In genomic region chr17:31267603-31268002, GRCm38 (mm10) we compare ENCODE assay signal across 19 mouse cellular contexts. TPM values are rescaled to one million over a fixed set of nuclear protein-coding genes. Genes with fewer than 3 reads are reported as not detected.
"Had no signal": no experiment of that assay in that cellular context is flagged by ENCODE, and none has a peak within 500 bp of the region (broad histone marks: within the 10 kb centered on the region; RNA-seq: fewer than 3 reads in every experiment).

No protein-coding gene starts in this region.

- H3K36me3 ChIP-seq: lung, embryonic 15.5 days; midbrain, embryonic 13.5 days; midbrain, embryonic 15.5 days; neural tube, embryonic 12.5 days; stomach, embryonic 15.5 days had no signal

- DNase-seq: liver, postnatal 0 days; lung, adult 2 months; lung, postnatal 14 days; lung, postnatal 36 days; right cerebral cortex, postnatal 14 days; thymus, adult 2 months; thymus, postnatal 25 days; thymus, postnatal 4 days had no signal

- H3K27ac ChIP-seq: lung, embryonic 15.5 days; macrophage; midbrain, embryonic 13.5 days; midbrain, embryonic 15.5 days; neural tube, embryonic 12.5 days; stomach, embryonic 15.5 days; stomach, postnatal 0 days had no signal

- H3K4me1 ChIP-seq: lung, embryonic 15.5 days; midbrain, embryonic 15.5 days; neural tube, embryonic 12.5 days; stomach, embryonic 15.5 days had no signal

- H3K4me3 ChIP-seq: lung, embryonic 15.5 days; megakaryocyte, embryonic 14.5 days; midbrain, embryonic 13.5 days; midbrain, embryonic 15.5 days; neural tube, embryonic 12.5 days; stomach, embryonic 15.5 days had no signal

- H3K27me3 ChIP-seq: lung, embryonic 15.5 days; midbrain, embryonic 13.5 days; midbrain, embryonic 15.5 days; neural tube, embryonic 12.5 days; stomach, embryonic 15.5 days had no signal

- H3K9me3 ChIP-seq: lung, embryonic 15.5 days; midbrain, embryonic 13.5 days; midbrain, embryonic 15.5 days; neural tube, embryonic 12.5 days; stomach, embryonic 15.5 days had no signal

- H3K9ac ChIP-seq: liver, postnatal 0 days; lung, embryonic 15.5 days; midbrain, embryonic 13.5 days; midbrain, embryonic 15.5 days; neural tube, embryonic 12.5 days; stomach, embryonic 15.5 days had no signal

RNA-seq across cellular contexts. Expression of gene Rsph1, which starts 9.6 kb away (rescaled TPM):
- total RNA-seq: monocyte, adult 5-6 weeks had no signal

RNA-seq across cellular contexts. Expression of gene Ubash3a, which starts 59.9 kb away (rescaled TPM):
- total RNA-seq: midbrain, postnatal 0 days had no signal
- polyA plus RNA-seq: midbrain, embryonic 11.5 days; midbrain, embryonic 15.5 days; midbrain, postnatal 0 days had no signal
